Mouse (Mus musculus) embryo, embryonic 11.5 days (tissue): ENCODE results near the gene Rps6kb1.

Experiments
- DNase-seq: peaks from one replicate; pipeline ENCODE4 v3.0.0-alpha.2; 2012; ENCODE audit warnings: low read depth, low spot score

Rps6kb1 gene

GRCm38 (mm10) chr11:86544639-86545299, at the start of gene Rps6kb1, which contains the start of gene Tubd1:
Gene Rps6kb1 (minus strand): TSS chr11:86544805.
Gene Tubd1 (plus strand): TSS chr11:86544991.
- DNase-seq = peak; percentile 99

- DNase-seq = no peak
Observed at GRCm38 (mm10) chr11:86593443-86593842, 48.8 kb upstream of the Rps6kb1 start.

- no peak for DNase-seq
Observed at GRCm38 (mm10) chr11:86592993-86593392, 48.4 kb upstream of the Rps6kb1 start.

GRCm38 (mm10) chr11:86591931-86592616, 47.5 kb upstream of the Rps6kb1 start:
- DNase-seq = no peak

- DNase-seq = no peak
Observed at GRCm38 (mm10) chr11:86591301-86591845, 46.8 kb upstream of the Rps6kb1 start.

GRCm38 (mm10) chr11:86590579-86590978, 46.0 kb upstream of the Rps6kb1 start:
- no peak for DNase-seq

- no peak for DNase-seq
Observed at GRCm38 (mm10) chr11:86590066-86590465, 45.5 kb upstream of the Rps6kb1 start.

GRCm38 (mm10) chr11:86588583-86589298, 44.1 kb upstream of the Rps6kb1 start:
- no peak for DNase-seq

GRCm38 (mm10) chr11:86587830-86588229, 43.2 kb upstream of the Rps6kb1 start:
- DNase-seq = no peak

- no peak for DNase-seq
Observed at GRCm38 (mm10) chr11:86586868-86587792, 42.5 kb upstream of the Rps6kb1 start.

GRCm38 (mm10) chr11:86586177-86586867, 41.7 kb upstream of the Rps6kb1 start:
- DNase-seq = no peak

- DNase-seq = no peak
Observed at GRCm38 (mm10) chr11:86585598-86585984, 41.0 kb upstream of the Rps6kb1 start.

- no peak for DNase-seq
Observed at GRCm38 (mm10) chr11:86584898-86585597, 40.4 kb upstream of the Rps6kb1 start.

- DNase-seq = no peak
Observed at GRCm38 (mm10) chr11:86583990-86584897, 39.6 kb upstream of the Rps6kb1 start.

GRCm38 (mm10) chr11:86583313-86583825, 38.8 kb upstream of the Rps6kb1 start:
- DNase-seq = no peak

GRCm38 (mm10) chr11:86582543-86583260, 38.1 kb upstream of the Rps6kb1 start:
- DNase-seq = no peak

- no peak for DNase-seq
Observed at GRCm38 (mm10) chr11:86581943-86582542, 37.4 kb upstream of the Rps6kb1 start.
